Mouse (Mus musculus): Measurements from ENCODE around the gene Ndufs6. TPM values are rescaled to one million over a fixed set of nuclear protein-coding genes. Genes with fewer than 3 reads are reported as not detected.

Gene Ndufs6
- polyA plus RNA-seq, 1 experiment from 2014 or later: 326 TPM

DNA sequence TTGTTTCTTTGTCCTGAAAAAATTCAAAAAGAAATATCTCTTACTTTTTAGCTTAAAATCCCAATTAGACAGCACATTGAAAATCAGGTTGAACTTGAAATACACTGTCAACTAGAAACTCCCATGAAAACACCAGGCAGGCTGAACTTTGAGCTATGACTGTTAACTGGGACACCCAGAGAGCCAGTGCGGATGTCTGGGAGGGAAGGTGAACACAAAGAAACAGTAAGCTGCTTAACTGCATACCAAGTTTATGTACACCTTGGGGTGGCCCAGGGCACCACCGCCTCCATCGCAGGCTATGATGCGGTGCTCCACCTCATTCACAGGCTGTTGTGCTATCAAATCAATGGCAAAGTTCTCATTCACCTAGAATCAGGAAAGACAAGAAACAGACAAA is 8.3 kb downstream of the Ndufs6 start:
- ATAC-seq (ENCODE audit: low FRiP score) (no peak), DNase-seq (ENCODE audit: low spot score, missing footprints) (no peak)
- H3K4me1 ChIP-seq (ENCODE audit: control insufficient read depth, insufficient read depth, low read length): no peaks in the 10 kb centered on the region
- no peaks in the 10 kb centered on the region for H3K27me3 ChIP-seq (ENCODE audit: control insufficient read depth, insufficient read depth, low read length)
- H3K4me2 ChIP-seq: no peak overlapping the region
- H3K36me3 ChIP-seq (ENCODE audit: control insufficient read depth, insufficient read depth, low read length): peaks cover 23% of the 10 kb centered on the region
- WGBS: 95% methylated on average over 4 of the region's 4 CpGs
- no peak overlapping the region for H3K27ac ChIP-seq (ENCODE audit: low read depth, low read length)
- H3K9me3 ChIP-seq (ENCODE audit: control insufficient read depth, low read length): peaks cover 5% of the 10 kb centered on the region; the same call in 1 of the 2 replicates
- H3K9ac ChIP-seq (ENCODE audit: low read length): no peak overlapping the region
- no peak overlapping the region for H3K4me3 ChIP-seq (ENCODE audit: low read depth, low read length)

DNA sequence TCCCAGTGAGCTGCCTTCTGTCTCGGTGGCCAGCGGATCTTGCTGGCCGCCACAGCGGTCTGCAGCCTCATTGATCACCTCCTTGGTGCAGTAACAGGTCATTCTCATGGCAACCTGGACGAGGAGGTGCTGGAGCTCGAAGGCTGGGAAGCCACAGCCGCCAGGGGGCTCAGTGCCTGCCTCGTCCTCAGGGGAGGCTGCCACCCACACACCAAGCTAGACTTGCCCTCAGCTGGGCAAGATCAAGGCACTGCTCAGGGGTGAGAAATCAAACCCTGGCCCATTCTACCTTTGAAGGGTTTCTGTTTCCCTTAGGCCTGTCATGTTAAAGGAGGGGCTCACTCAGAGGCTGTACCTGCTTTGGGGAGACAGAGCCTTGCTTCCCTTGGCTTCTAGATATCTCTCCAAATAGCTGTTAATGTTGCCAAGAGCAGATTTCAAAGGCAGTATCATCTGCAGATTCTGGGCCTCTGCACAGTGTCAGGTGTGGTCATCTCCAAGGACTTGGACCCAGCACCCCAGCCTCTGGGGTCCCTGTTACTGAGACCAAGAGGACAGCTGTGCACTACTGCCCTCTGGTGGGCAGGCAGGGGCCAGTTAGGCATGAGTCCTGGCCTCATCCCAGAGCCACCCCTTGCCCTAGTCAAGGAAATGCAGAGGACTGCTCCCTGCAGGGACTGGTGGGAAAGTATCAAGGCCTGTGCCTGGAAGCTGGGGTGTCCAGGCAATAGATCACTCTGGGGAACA is 18.0 kb downstream of the Ndufs6 start:
- no peaks in the 10 kb centered on the region; the same call in 1 of the 2 replicates for H3K27me3 ChIP-seq (ENCODE audit: control insufficient read depth, insufficient read depth, low read length)
- peaks cover 15% of the 10 kb centered on the region for H3K4me1 ChIP-seq (ENCODE audit: control insufficient read depth, insufficient read depth, low read length)
- H3K4me2 ChIP-seq: no peak overlapping the region
- ATAC-seq (ENCODE audit: low FRiP score) (peak; percentile 77), DNase-seq (ENCODE audit: low spot score, missing footprints) (peak; percentile 95)
- no peak overlapping the region for H3K9ac ChIP-seq (ENCODE audit: low read length)
- H3K4me3 ChIP-seq (ENCODE audit: low read depth, low read length): no peak overlapping the region
- no peak overlapping the region for H3K27ac ChIP-seq (ENCODE audit: low read depth, low read length)
- H3K9me3 ChIP-seq (ENCODE audit: control insufficient read depth, low read length): no peaks in the 10 kb centered on the region
- WGBS: 21% methylated on average over 8 of the region's 8 CpGs
- no peaks in the 10 kb centered on the region for H3K36me3 ChIP-seq (ENCODE audit: control insufficient read depth, insufficient read depth, low read length)

DNA sequence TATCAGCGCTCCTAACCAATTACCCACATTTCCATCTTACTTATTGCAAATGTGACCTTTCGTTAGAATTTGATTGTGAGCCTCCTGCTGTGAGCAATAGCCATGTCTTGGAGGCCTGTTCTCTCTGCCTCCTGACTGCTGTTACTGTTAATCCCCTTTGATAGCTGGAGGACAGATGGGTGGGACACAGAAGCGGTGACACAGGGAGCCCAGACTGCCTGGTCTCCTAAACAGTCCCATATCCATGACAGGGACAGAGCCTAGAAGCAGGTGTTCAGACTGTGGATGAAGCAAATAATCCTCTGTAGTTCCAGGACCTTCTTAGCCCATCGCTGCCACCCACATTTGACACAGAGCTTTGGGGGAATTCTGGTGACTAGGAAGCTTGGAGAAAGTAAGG is 21.9 kb downstream of the Ndufs6 start:
- Histone ChIP-seq H3K27ac (ENCODE audit: low read depth, low read length) (no peak overlapping the region; the same call in 1 of the 2 replicates), H3K27me3 (ENCODE audit: control insufficient read depth, insufficient read depth, low read length) (no peaks in the 10 kb centered on the region; the same call in 1 of the 2 replicates), H3K4me3 (ENCODE audit: low read depth, low read length) (no peak overlapping the region), H3K4me2 (no peak overlapping the region), H3K36me3 (ENCODE audit: control insufficient read depth, insufficient read depth, low read length) (no peaks in the 10 kb centered on the region), H3K9me3 (ENCODE audit: control insufficient read depth, low read length) (no peaks in the 10 kb centered on the region), H3K9ac (ENCODE audit: low read length) (0 out of 2 replicates have a peak overlapping the region, but pooled peaks have one; percentile 7), H3K4me1 (ENCODE audit: control insufficient read depth, insufficient read depth, low read length) (peaks cover 16% of the 10 kb centered on the region)
- 49% methylated on average over 4 of the region's 4 CpGs for WGBS
- ATAC-seq (ENCODE audit: low FRiP score): no peak
- no peak for DNase-seq (ENCODE audit: low spot score, missing footprints)

DNA sequence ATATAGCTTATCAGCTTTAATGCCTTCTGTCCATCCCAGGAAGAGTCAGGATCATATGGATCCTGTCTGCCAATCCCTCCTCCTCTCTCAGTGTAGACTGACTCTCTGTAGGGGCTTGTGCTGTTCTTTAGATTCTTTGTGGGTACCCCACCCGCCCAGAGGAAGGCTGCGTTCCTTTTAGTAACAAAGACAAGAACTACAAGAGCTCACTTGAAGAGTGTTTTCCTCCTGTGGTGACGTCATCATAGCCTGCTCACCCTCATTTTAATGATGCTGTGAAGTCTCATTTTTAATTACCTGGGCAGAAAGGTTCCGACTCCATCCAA is 22.3 kb downstream of the Ndufs6 start:
- no peaks in the 10 kb centered on the region; the same call in 1 of the 2 replicates for H3K27me3 ChIP-seq (ENCODE audit: control insufficient read depth, insufficient read depth, low read length)
- DNase-seq (ENCODE audit: low spot score, missing footprints) (no peak), ATAC-seq (ENCODE audit: low FRiP score) (peak; percentile 41; the same call in 1 of the 2 replicates)
- H3K4me1 ChIP-seq (ENCODE audit: control insufficient read depth, insufficient read depth, low read length): peaks cover 16% of the 10 kb centered on the region
- WGBS: 45% methylated on average over 4 of the region's 4 CpGs
- H3K9me3 ChIP-seq (ENCODE audit: control insufficient read depth, low read length): no peaks in the 10 kb centered on the region
- H3K27ac ChIP-seq (ENCODE audit: low read depth, low read length): peak overlapping the region; percentile 35; the same call in 1 of the 2 replicates
- peak overlapping the region; percentile 44 for H3K9ac ChIP-seq (ENCODE audit: low read length)
- no peaks in the 10 kb centered on the region for H3K36me3 ChIP-seq (ENCODE audit: control insufficient read depth, insufficient read depth, low read length)
- no peak overlapping the region for H3K4me2 ChIP-seq
- H3K4me3 ChIP-seq (ENCODE audit: low read depth, low read length): no peak overlapping the region

DNA sequence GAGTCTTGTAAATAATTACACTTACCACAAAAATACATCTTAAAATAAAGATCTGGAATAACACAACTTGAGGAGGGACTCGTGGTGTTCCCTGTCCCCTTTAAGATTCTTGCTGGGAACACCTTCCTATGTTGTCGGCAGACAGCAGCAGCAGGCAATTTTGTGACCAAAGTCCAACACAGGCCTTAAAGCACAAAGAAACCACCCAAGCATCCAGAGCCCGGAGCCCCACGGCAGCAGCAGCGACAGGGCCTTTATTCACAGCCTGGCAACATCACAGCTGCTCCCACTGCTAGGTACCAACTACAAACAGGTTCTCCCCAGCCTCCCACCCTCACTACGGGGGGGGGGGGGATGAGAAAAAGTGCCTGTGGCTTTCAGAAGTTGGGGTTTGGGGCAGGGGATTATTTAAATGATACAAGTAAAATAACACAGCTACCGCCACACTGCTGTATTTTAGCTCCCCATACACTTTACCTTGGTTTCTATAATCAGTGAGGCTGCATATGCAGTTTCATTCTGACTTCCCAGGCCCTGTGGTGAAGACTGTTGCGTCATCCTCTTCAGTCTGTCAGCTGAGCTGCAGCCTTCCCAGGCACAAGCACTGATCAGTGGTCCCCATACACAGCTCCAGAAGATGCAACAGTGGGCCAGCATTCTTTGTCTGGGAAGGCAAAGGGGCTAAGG is 22.8 kb downstream of the Ndufs6 start:
- H3K9me3 ChIP-seq (ENCODE audit: control insufficient read depth, low read length): no peaks in the 10 kb centered on the region
- peak overlapping the region; percentile 35; the same call in 1 of the 2 replicates for H3K27ac ChIP-seq (ENCODE audit: low read depth, low read length)
- H3K27me3 ChIP-seq (ENCODE audit: control insufficient read depth, insufficient read depth, low read length): no peaks in the 10 kb centered on the region; the same call in 1 of the 2 replicates
- H3K4me2 ChIP-seq: no peak overlapping the region
- peak; percentile 86 for DNase-seq (ENCODE audit: low spot score, missing footprints)
- no peak overlapping the region for H3K4me3 ChIP-seq (ENCODE audit: low read depth, low read length)
- H3K4me1 ChIP-seq (ENCODE audit: control insufficient read depth, insufficient read depth, low read length): peaks cover 16% of the 10 kb centered on the region
- peak overlapping the region; percentile 44 for H3K9ac ChIP-seq (ENCODE audit: low read length)
- no peaks in the 10 kb centered on the region for H3K36me3 ChIP-seq (ENCODE audit: control insufficient read depth, insufficient read depth, low read length)
- WGBS: 17% methylated on average over 8 of the region's 8 CpGs
- ATAC-seq (ENCODE audit: low FRiP score): peak; percentile 47

DNA sequence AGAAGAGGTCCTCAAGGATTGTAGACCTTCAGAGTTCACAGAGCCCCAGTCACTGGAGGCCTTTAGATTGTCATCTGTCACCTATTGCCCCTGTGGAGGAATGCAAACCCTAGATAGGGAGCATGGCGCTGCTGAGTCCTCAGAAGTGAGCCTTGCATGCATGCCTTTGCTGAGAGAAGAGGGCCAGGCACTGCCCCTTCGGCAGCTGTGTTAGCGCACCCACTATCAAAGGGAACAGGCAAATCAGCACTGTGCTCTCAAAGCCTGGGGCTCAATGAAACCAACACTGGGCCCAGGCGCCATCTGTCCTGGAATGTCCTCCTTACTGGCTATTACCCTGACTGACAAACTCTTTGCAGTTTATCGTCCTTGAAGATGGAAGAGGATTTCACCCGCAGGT is 23.6 kb downstream of the Ndufs6 start:
- Histone ChIP-seq H3K4me3 (ENCODE audit: low read depth, low read length) (no peak overlapping the region), H3K9ac (ENCODE audit: low read length) (no peak overlapping the region), H3K9me3 (ENCODE audit: control insufficient read depth, low read length) (no peaks in the 10 kb centered on the region), H3K4me2 (no peak overlapping the region), H3K27me3 (ENCODE audit: control insufficient read depth, insufficient read depth, low read length) (no peaks in the 10 kb centered on the region; the same call in 1 of the 2 replicates), H3K4me1 (ENCODE audit: control insufficient read depth, insufficient read depth, low read length) (peaks cover 16% of the 10 kb centered on the region), H3K27ac (ENCODE audit: low read depth, low read length) (no peak overlapping the region), H3K36me3 (ENCODE audit: control insufficient read depth, insufficient read depth, low read length) (no peaks in the 10 kb centered on the region)
- 50% methylated on average over 6 of the region's 6 CpGs for WGBS
- ATAC-seq (ENCODE audit: low FRiP score): peak; percentile 33; the same call in 1 of the 2 replicates
- DNase-seq (ENCODE audit: low spot score, missing footprints): no peak

DNA sequence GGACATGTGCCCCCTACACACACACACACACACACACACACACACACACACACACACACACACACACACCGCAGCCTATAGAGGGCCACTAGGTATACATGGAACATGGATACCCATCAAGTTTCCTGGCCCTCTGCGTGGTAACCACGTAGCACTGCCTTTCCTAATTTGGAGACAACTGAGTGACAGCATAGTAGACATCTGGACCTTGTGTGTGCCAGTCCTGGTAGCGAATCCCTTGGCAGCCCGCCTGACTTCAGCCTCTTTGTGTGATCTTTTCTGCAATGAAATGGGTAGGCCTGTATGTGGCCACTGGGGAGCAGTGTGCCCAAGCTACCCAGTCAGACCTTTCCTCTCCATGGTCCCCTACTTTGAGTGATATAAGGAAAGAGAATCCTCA is 29.0 kb downstream of the Ndufs6 start:
- WGBS: 92% methylated on average over 5 of the region's 5 CpGs
- H3K9me3 ChIP-seq (ENCODE audit: control insufficient read depth, low read length): no peaks in the 10 kb centered on the region

DNA sequence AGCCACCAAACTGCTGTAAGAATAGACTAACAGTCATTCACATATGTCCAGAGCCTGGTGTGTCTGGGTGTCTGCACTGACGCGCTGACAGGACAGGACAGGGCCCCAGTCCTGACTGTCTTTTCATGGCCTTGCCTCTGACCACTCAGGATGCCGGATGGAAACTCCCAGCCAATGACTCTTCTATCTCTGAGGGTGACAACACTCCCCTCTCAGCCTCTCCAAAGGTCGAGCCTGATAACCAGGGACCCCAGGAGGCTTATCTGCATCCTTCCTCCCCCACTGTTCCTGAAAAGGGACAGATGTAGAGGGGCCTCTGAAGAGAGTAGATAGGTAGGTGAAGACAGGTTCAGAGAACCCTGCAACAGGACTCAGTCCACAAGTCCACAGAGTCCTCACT is 29.6 kb downstream of the Ndufs6 start:
- H3K36me3 ChIP-seq (ENCODE audit: control insufficient read depth, insufficient read depth, low read length): no peaks in the 10 kb centered on the region
- H3K27ac ChIP-seq (ENCODE audit: low read depth, low read length): no peak overlapping the region
- no peaks in the 10 kb centered on the region for H3K4me1 ChIP-seq (ENCODE audit: control insufficient read depth, insufficient read depth, low read length)
- no peak overlapping the region for H3K9ac ChIP-seq (ENCODE audit: low read length)
- DNase-seq (ENCODE audit: low spot score, missing footprints) (no peak), ATAC-seq (ENCODE audit: low FRiP score) (no peak)
- H3K4me3 ChIP-seq (ENCODE audit: low read depth, low read length): no peak overlapping the region
- no peaks in the 10 kb centered on the region for H3K9me3 ChIP-seq (ENCODE audit: control insufficient read depth, low read length)
- no peaks in the 10 kb centered on the region for H3K27me3 ChIP-seq (ENCODE audit: control insufficient read depth, insufficient read depth, low read length)
- 68% methylated on average over 4 of the region's 4 CpGs for WGBS
- no peak overlapping the region for H3K4me2 ChIP-seq

More for the DNA sequence above, 29.0 kb downstream of the Ndufs6 start:
- Histone ChIP-seq H3K9ac (ENCODE audit: low read length) (no peak overlapping the region), H3K4me3 (ENCODE audit: low read depth, low read length) (no peak overlapping the region), H3K4me2 (no peak overlapping the region), H3K27ac (ENCODE audit: low read depth, low read length) (no peak overlapping the region), H3K27me3 (ENCODE audit: control insufficient read depth, insufficient read depth, low read length) (no peaks in the 10 kb centered on the region), H3K36me3 (ENCODE audit: control insufficient read depth, insufficient read depth, low read length) (no peaks in the 10 kb centered on the region), H3K4me1 (ENCODE audit: control insufficient read depth, insufficient read depth, low read length) (no peaks in the 10 kb centered on the region)
- DNase-seq (ENCODE audit: low spot score, missing footprints) (no peak), ATAC-seq (ENCODE audit: low FRiP score) (no peak)

DNA sequence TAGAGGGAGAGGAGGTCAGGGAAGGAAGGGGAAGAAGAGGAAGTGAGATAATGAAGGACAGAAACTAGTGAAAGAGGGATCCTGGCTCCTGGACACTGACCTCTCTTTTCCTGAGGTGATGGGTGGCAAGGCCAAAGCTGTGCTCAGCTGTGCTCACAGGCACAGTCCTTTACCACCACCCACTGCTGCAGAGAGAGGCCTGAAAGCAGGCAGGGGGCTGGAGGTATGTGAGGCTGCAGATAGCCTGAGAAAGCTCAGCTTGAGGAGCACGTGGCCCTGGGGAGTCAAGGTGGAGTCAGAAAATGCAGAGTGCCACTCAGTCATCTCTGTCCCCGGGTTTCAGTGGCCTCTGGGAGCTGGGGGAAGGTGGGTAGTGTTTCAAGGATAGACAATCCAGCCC is 37.2 kb downstream of the Ndufs6 start:
- 40% methylated on average over 2 of the region's 2 CpGs for WGBS
- H3K36me3 ChIP-seq (ENCODE audit: control insufficient read depth, insufficient read depth, low read length): no peaks in the 10 kb centered on the region

More for the DNA sequence above, 37.2 kb downstream of the Ndufs6 start:
- Histone ChIP-seq H3K27me3 (ENCODE audit: control insufficient read depth, insufficient read depth, low read length) (no peaks in the 10 kb centered on the region), H3K4me2 (no peak overlapping the region), H3K9me3 (ENCODE audit: control insufficient read depth, low read length) (no peaks in the 10 kb centered on the region), H3K4me3 (ENCODE audit: low read depth, low read length) (no peak overlapping the region), H3K27ac (ENCODE audit: low read depth, low read length) (no peak overlapping the region), H3K4me1 (ENCODE audit: control insufficient read depth, insufficient read depth, low read length) (no peaks in the 10 kb centered on the region), H3K9ac (ENCODE audit: low read length) (no peak overlapping the region)
- ATAC-seq (ENCODE audit: low FRiP score): no peak
- no peak for DNase-seq (ENCODE audit: low spot score, missing footprints)

Measured in midbrain, embryonic 11.5 days (tissue).